Comparison of ENCODE assay signal across 12 mouse cellular contexts in genomic region chr2:44306137-44306536, GRCm38 (mm10).
DNase-seq lines count a peak whose midpoint lies in the region; ATAC-seq and TF ChIP-seq lines count a peak whose summit lies in the region.
"Had no signal": no experiment of that assay in that cellular context is flagged by ENCODE, and none has a peak within 500 bp of the region (broad histone marks: within the 10 kb centered on the region; RNA-seq: fewer than 3 reads in every experiment).

No protein-coding gene starts in this region.

- no peaks in the 10 kb centered on the region for H3K36me3 ChIP-seq in kidney, postnatal 0 days (ENCODE audit: insufficient read depth, low read length)
- no peaks in the 10 kb centered on the region for H3K36me3 ChIP-seq in E14TG2a.4 (ENCODE audit: insufficient read depth, low read length)
- H3K36me3 ChIP-seq: embryonic facial prominence, embryonic 13.5 days; hindbrain, embryonic 10.5 days; neural tube, embryonic 12.5 days had no signal

- 47% methylated on average over 2 of the region's 2 CpGs for WGBS in kidney, postnatal 0 days

- TF ChIP-seq CTCF in kidney, postnatal 0 days (IDR thresholded peaks at IDR 0.05; ENCODE audit: low read depth) = peak; percentile 42
- peak; percentile 48 for TF ChIP-seq CTCF in E14TG2a.4 (conservative IDR thresholded peaks at IDR 0.05; ENCODE audit: low read length)

- H3K27me3 ChIP-seq in kidney, postnatal 0 days (ENCODE audit: insufficient read depth, low read length) = no peaks in the 10 kb centered on the region
- H3K27me3 ChIP-seq in E14TG2a.4 (ENCODE audit: insufficient read depth, low read length) = no peaks in the 10 kb centered on the region
- H3K27me3 ChIP-seq: embryonic facial prominence, embryonic 13.5 days; neural tube, embryonic 12.5 days had no signal

- H3K9me3 ChIP-seq in kidney, postnatal 0 days (replicated peaks; ENCODE audit: low read length) = no peaks in the 10 kb centered on the region
- H3K9me3 ChIP-seq in E14TG2a.4 (ENCODE audit: low read length) = no peaks in the 10 kb centered on the region
- H3K9me3 ChIP-seq: embryonic facial prominence, embryonic 13.5 days; hindbrain, embryonic 10.5 days; neural tube, embryonic 12.5 days had no signal

- H3K27ac ChIP-seq in kidney, postnatal 0 days = no peak overlapping the region
- H3K27ac ChIP-seq: embryonic facial prominence, embryonic 13.5 days; hindbrain, embryonic 10.5 days; neural tube, embryonic 12.5 days had no signal

- ATAC-seq in CD4-positive, CD25-positive, alpha-beta regulatory T cell, adult 4 months = no peak
- no peak for ATAC-seq in kidney, postnatal 0 days (replicated peaks; ENCODE audit: low FRiP score, low read depth)
- peak; percentile 47; the same call in 1 of the 2 replicates for ATAC-seq in common myeloid progenitor, adult 5-6 weeks (replicated peaks; ENCODE audit: low read depth, poor library complexity, severe bottlenecking)

- H3K4me2 ChIP-seq in kidney, postnatal 0 days (ENCODE audit: low read length) = no peak overlapping the region
- H3K4me2 ChIP-seq: embryonic facial prominence, embryonic 13.5 days; neural tube, embryonic 12.5 days had no signal

- no peak overlapping the region for H3K9ac ChIP-seq in kidney, postnatal 0 days (ENCODE audit: low read depth, low read length)
- H3K9ac ChIP-seq: embryonic facial prominence, embryonic 13.5 days; neural tube, embryonic 12.5 days had no signal

- peak; percentile 27 for DNase-seq in CD4-positive, CD25-positive, alpha-beta regulatory T cell, adult 2 months (ENCODE audit: low read depth, low spot score)
- DNase-seq in kidney, postnatal 0 days (ENCODE audit: low spot score) = no peak
- DNase-seq in kidney, postnatal 14 days = no peak
- no peak for DNase-seq in adrenal gland, adult 18-20 months (ENCODE audit: low spot score in 2 of 2)
- no peak for DNase-seq in cerebellum, postnatal 14 days
- DNase-seq: layer of hippocampus, postnatal 36 days had no signal

- 0 out of 2 replicates have a peak, but pooled peaks cover 3% of the 10 kb centered on the region for H3K4me1 ChIP-seq in kidney, postnatal 0 days (replicated peaks; ENCODE audit: insufficient read depth, low read length)
- no peaks in the 10 kb centered on the region for H3K4me1 ChIP-seq in E14TG2a.4 (replicated peaks; ENCODE audit: low read depth, low read length)

- H3K4me3 ChIP-seq in kidney, postnatal 0 days (replicated peaks; ENCODE audit: low read depth, low read length) = no peak overlapping the region
- no peak overlapping the region for H3K4me3 ChIP-seq in E14TG2a.4 (replicated peaks; ENCODE audit: low read length)
- H3K4me3 ChIP-seq: embryonic facial prominence, embryonic 13.5 days; hindbrain, embryonic 10.5 days; neural tube, embryonic 12.5 days had no signal
